ENCODE assay signal across 8 mouse cellular contexts in genomic region chrX:140277978-140278729, GRCm38 (mm10).
A peak's percentile ranks its signal among the peaks of the same experiment; 100 is the strongest.
DNase-seq lines count a peak whose midpoint lies in the region; ATAC-seq and TF ChIP-seq lines count a peak whose summit lies in the region.

No protein-coding gene starts in this region.

- H3K4me1 ChIP-seq in kidney, embryonic 16.5 days (ENCODE audit: insufficient read depth, low read length): 0 out of 2 replicates have a peak, but pooled peaks cover 3% of the 10 kb centered on the region
- no peaks in the 10 kb centered on the region; the same call in 1 of the 2 replicates for H3K4me1 ChIP-seq in hindbrain, embryonic 16.5 days (ENCODE audit: control insufficient read depth, insufficient read depth, low read depth, low read length)
- H3K4me1 ChIP-seq in liver, postnatal 0 days (ENCODE audit: insufficient read depth): no peaks in the 10 kb centered on the region
- H3K4me1 ChIP-seq in stomach, postnatal 0 days (replicated peaks; ENCODE audit: control insufficient read depth, insufficient read depth): no peaks in the 10 kb centered on the region

- H3K27me3 ChIP-seq in kidney, embryonic 16.5 days (ENCODE audit: insufficient read depth, low read length): peaks cover 75% of the 10 kb centered on the region
- peaks cover 12% of the 10 kb centered on the region for H3K27me3 ChIP-seq in hindbrain, embryonic 16.5 days (replicated peaks; ENCODE audit: control insufficient read depth, insufficient read depth, low read length)
- peaks cover 34% of the 10 kb centered on the region for H3K27me3 ChIP-seq in liver, postnatal 0 days (ENCODE audit: insufficient read depth, low read length)
- no peaks in the 10 kb centered on the region for H3K27me3 ChIP-seq in stomach, postnatal 0 days (ENCODE audit: control insufficient read depth, insufficient read depth, low read length)

- peak; percentile 47 for ATAC-seq in kidney, embryonic 16.5 days (ENCODE audit: low FRiP score, low TSS enrichment)
- ATAC-seq in hindbrain, embryonic 16.5 days: peak; percentile 64
- no peak for ATAC-seq in liver, postnatal 0 days
- ATAC-seq in stomach, postnatal 0 days (ENCODE audit: low FRiP score, low TSS enrichment): no peak

- 21% methylated on average over 50 of the region's 69 CpGs for WGBS in kidney, embryonic 16.5 days
- WGBS in hindbrain, embryonic 16.5 days: 26% methylated on average over 57 of the region's 69 CpGs
- WGBS in liver, postnatal 0 days (ENCODE audit: insufficient replicate concordance): 25% methylated on average over 39 of the region's 69 CpGs
- 15% methylated on average over 33 of the region's 69 CpGs for WGBS in stomach, postnatal 0 days

- H3K27ac ChIP-seq in kidney, embryonic 16.5 days (ENCODE audit: low read length): no peak overlapping the region
- H3K27ac ChIP-seq in hindbrain, embryonic 16.5 days (ENCODE audit: low read depth, low read length): peak overlapping the region; percentile 61; the same call in 1 of the 2 replicates
- no peak overlapping the region for H3K27ac ChIP-seq in liver, postnatal 0 days (ENCODE audit: low read depth)
- no peak overlapping the region for H3K27ac ChIP-seq in stomach, postnatal 0 days (replicated peaks)

- H3K9me3 ChIP-seq in kidney, embryonic 16.5 days (ENCODE audit: low read length): no peaks in the 10 kb centered on the region
- H3K9me3 ChIP-seq in hindbrain, embryonic 16.5 days (ENCODE audit: control insufficient read depth, low read length): no peaks in the 10 kb centered on the region
- H3K9me3 ChIP-seq in liver, postnatal 0 days (ENCODE audit: low read length): no peaks in the 10 kb centered on the region
- no peaks in the 10 kb centered on the region for H3K9me3 ChIP-seq in stomach, postnatal 0 days (ENCODE audit: control insufficient read depth, low read length)

- peak overlapping the region; percentile 54 for H3K4me3 ChIP-seq in kidney, embryonic 16.5 days (ENCODE audit: low read length)
- H3K4me3 ChIP-seq in hindbrain, embryonic 16.5 days (ENCODE audit: low read length): peak overlapping the region; percentile 66
- peak overlapping the region; percentile 25 for H3K4me3 ChIP-seq in liver, postnatal 0 days (ENCODE audit: low read depth, low read length)
- peak overlapping the region; percentile 45 for H3K4me3 ChIP-seq in stomach, postnatal 0 days (ENCODE audit: low read depth, low read length)

- TF ChIP-seq CTCF in liver, postnatal 0 days (IDR thresholded peaks at IDR 0.05; ENCODE audit: low read depth): no peak
- TF ChIP-seq CTCF in stomach, postnatal 0 days (IDR thresholded peaks at IDR 0.05; ENCODE audit: low read depth): no peak

- no peak for TF ChIP-seq EP300 in liver, postnatal 0 days (IDR thresholded peaks at IDR 0.05; ENCODE audit: low read depth)
- no peak for TF ChIP-seq EP300 in stomach, postnatal 0 days (optimal IDR thresholded peaks at IDR 0.05)

- peak overlapping the region; percentile 85 for H3K4me2 ChIP-seq in kidney, embryonic 16.5 days (replicated peaks; ENCODE audit: low read depth, low read length)
- H3K4me2 ChIP-seq in hindbrain, embryonic 16.5 days (ENCODE audit: low read length): peak overlapping the region; percentile 61
- H3K4me2 ChIP-seq in liver, postnatal 0 days (ENCODE audit: low read depth, low read length): peak overlapping the region; percentile 61
- peak overlapping the region; percentile 74 for H3K4me2 ChIP-seq in stomach, postnatal 0 days (replicated peaks; ENCODE audit: low read depth)

- H3K36me3 ChIP-seq in kidney, embryonic 16.5 days (ENCODE audit: insufficient read depth, low read length): no peaks in the 10 kb centered on the region
- no peaks in the 10 kb centered on the region for H3K36me3 ChIP-seq in hindbrain, embryonic 16.5 days (ENCODE audit: control insufficient read depth, insufficient read depth, low read length)
- no peaks in the 10 kb centered on the region for H3K36me3 ChIP-seq in liver, postnatal 0 days (replicated peaks; ENCODE audit: insufficient read depth, low read length)
- no peaks in the 10 kb centered on the region for H3K36me3 ChIP-seq in stomach, postnatal 0 days (ENCODE audit: control insufficient read depth, insufficient read depth, low read length)

- peak overlapping the region; percentile 41; the same call in 1 of the 2 replicates for H3K9ac ChIP-seq in kidney, embryonic 16.5 days (replicated peaks; ENCODE audit: low read length)
- H3K9ac ChIP-seq in hindbrain, embryonic 16.5 days (ENCODE audit: low read depth, low read length): peak overlapping the region; percentile 76
- no peak overlapping the region for H3K9ac ChIP-seq in liver, postnatal 0 days (replicated peaks)
- H3K9ac ChIP-seq in stomach, postnatal 0 days (ENCODE audit: low read length): no peak overlapping the region

- no peak for DNase-seq in kidney, postnatal 10 days
- DNase-seq in embryo, embryonic 9.5 days (ENCODE audit: extremely low spot score): peak; percentile 28
- no peak for DNase-seq in liver, postnatal 0 days
- DNase-seq in stomach, postnatal 0 days (ENCODE audit: low spot score): no peak
- no peak for DNase-seq in adipocyte (ENCODE audit: low spot score)
- DNase-seq in lung, postnatal 36 days: no peak

Comparison
In these comparisons a context has a peak if more than half of its experiments do, and no peak if none do; other contexts are left out.
1. ATAC-seq: peak in kidney, embryonic 16.5 days (single experiment) and hindbrain, embryonic 16.5 days (single experiment); none in liver, postnatal 0 days (single experiment) and stomach, postnatal 0 days (single experiment).
2. H3K9ac ChIP-seq: peak in kidney, embryonic 16.5 days (single experiment) and hindbrain, embryonic 16.5 days (single experiment); none in liver, postnatal 0 days (single experiment) and stomach, postnatal 0 days (single experiment).
3. Peak in every context shown above with its lines, with median percentiles within 50 percentile points of each other: H3K4me2 ChIP-seq and H3K4me3 ChIP-seq.